Mouse (Mus musculus) spleen, postnatal 36 days (tissue): Measurements from ENCODE around the gene Gm39566.

Experiments used
- DNase-seq, 2 experiments: peaks; one replicate each; pipeline ENCODE4 v3.0.0; 2022; ENCODE audit warnings: low spot score in 2 of 2, mixed read lengths in 1 of 2

Gene Gm39566

DNA sequence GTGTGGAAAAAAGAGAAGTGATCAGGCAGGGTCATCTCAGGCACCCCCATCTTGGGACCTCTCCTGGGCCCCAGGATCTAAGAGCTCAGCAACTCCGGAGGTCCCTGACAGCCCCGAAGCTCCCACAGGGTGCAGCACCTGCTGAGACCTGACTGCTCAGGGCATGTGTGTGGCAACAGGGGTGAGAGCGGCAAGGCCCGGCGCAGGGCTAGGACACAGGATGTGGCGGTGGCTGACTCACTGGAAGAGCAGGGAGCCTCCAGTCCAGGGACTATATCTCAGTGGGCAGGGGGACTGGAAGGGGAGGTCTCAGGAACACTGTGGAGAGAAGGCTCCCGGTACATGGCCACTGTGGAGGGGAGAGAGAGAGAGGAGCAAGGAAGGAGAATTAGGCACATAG is 17.2 kb downstream of the Gm39566 start:
- no peak for DNase-seq

DNA sequence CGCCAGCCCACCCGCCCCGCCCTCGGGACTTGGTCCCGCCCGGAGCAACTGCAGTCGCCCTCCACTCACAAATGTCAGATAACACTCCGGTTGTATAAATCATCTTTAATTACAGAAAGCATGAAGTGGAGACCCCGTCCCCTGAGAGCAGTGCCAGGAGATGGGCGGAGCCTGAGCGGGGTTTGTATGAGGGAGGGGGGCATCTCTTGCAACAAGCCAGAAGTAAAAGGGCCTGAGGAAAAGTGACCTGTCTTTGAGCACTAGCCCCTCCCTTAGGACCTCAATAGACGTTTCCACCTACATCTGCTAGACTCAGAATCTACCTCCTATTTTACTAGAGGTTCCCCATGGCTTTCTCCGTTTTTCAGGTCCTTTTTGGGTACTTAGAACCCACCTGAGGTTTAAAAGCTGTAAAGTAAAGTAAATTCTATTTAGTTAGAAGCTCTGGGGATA is 19.1 kb downstream of the Gm39566 start:
- DNase-seq: no peak

DNA sequence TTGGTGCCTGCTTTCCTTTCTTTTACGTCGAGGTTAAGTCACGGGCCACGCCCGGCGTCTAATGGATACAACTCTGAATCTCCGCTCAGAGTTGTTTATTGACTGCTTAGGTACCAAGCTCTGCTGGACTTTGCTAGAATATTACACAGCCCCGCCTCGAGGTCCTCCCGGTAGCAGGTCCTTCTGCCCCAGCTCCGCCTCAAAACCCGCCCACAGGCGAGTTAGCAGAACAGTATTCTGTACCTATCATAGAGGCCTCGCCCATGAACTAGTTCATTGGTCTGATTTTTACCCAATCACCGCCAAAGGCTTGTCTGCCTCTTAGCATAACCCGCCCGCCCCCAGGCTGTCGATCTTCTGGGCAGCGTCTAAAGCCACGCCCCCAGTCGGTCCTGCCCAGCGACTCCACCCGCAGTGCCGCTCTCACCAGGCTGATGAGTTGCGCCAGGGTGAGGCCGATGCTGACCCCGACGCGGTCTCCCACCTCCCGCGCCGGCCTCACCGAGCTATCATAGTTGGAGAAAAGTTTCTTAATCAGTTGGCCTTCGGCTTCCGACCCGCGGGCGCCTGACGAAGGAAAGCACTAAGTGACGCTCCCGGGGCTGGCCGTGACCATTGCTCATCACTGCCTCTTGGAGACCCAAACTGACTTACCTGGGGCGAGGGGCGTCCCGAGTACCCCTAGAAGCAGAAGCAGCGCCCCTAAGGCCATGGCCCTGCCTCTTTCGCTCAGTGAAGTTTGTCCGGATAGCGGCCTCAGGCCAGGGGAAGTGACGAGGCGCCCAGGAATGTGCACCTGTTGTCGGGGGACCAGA is 19.7 kb downstream of the Gm39566 start, which contains the start of gene Chrnb1:
Chrnb1 (minus strand) TSS at position 776 of the 815 bp plus-strand sequence.
- peak; percentile 98 to 99 for DNase-seq

DNA sequence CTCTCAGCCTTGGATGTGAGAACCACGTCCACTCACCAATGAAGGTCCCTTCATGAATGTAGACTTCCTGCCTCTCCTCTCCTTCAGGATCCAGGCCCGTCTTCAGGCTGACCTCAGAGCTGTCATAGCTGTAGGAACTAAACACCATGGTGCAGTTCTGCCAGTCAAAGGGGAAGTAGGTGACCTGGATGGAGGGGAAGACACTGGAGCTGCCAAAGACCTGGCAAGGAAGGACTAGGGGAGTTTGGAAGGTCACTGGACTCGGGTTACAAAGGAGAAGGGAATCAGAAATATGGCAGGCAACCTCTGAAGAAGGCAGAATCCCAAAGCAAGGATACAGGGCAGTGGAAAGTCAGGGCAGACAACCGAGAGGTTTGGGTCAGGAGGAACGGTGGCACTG is 21.7 kb downstream of the Gm39566 start:
- no peak for DNase-seq

DNA sequence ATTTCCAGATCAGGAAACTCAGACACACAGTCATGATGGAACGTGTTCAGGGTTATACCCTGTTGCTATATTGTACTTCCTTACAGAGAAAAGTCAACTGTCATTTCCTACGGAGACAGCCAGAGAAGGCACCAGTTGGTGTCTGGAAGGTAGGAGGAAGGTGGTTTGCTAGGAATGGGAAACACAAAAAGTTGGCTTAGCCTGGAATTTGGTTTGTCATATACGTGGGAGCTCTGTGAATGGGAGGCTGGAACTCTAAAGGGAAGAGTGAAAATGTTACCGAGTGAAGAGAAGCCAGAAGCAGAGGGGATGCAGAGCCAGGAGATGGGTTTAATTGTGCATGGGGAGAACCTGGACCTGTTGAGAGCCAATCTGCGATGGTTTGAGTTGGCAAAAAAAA is 23.7 kb downstream of the Gm39566 start:
- DNase-seq: no peak

DNA sequence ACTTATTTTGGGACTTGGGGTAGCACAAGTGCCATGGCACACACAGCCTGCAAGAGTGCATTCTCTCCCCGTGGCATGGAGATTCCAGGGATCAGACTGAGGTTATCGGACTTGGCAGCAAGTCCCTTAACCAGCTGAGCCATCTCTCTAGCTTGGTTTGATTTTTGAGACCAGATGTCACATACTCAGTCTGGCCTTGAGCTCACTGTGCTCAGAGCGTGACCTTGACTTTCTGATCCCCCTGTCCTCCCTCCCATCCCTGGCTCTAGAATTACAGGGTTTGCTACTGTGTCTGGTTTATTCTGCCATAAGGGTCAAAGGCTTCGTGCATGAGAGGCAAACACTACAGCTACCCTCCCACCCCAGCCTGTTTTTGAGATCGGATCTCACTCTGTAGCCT is 25.7 kb downstream of the Gm39566 start:
- DNase-seq: no peak

DNA sequence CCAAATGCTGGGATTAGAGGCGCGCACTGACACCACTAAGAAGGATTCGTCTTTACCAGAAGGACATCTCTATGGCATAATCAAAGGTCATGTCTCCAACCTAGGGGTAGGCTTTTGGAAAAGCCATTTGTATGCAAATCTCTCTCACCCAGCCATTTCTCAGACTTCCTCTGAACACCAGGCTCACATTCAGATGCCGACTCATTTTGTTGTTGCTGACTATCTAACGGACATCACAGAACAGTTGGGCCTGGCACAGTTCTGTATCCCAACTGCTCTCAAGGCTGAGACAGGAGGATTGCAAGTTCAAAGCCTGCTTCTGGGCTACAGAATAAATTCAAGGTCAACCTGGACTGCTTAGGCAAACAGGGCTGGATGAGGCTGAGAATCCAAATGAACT is 27.8 kb downstream of the Gm39566 start:
- no peak for DNase-seq

DNA sequence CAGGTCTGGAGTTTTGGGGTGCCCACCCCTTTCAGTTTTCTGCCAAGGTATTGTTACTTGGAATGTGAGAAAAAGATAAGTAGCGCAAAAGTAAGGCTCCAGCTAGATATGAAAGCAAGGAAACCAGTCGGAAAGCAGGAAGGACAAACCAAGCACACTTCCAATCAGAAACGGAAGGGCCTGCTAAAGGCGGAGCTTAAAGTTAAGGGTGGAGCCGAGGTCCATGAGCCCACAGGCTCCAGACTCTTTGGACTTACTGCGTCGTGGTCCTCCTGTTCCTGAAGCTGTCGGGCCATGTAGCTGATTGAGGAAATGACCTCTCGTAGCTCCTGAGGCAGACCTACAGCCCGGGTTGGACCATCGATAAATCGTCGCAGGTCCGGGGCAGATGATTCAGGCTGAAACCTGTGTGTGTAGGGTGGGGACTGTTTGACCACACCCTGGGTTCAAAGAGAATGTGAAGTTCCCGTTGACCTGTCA is 30.3 kb downstream of the Gm39566 start:
- DNase-seq: peak in 1 of 2 experiments; percentile 38

DNA sequence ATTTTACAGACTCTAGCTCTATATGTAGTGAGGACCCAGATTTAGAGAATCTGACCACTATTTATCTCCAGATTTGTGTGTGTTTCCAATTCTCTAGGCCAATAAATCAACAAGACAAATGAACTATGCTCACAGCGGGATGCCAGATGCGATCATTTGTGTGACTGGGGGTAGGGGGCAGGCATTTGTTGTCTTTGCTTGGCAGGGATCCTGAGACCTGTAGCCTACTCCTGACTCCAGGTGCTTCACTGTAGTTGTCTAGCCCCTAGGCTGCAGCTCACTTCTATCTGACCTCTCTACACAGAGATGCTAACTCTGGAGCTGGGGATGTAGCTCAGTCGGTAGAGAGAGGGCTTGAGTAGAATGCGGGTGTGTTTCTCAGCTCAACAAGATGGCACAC is 33.3 kb downstream of the Gm39566 start:
- DNase-seq: no peak

DNA sequence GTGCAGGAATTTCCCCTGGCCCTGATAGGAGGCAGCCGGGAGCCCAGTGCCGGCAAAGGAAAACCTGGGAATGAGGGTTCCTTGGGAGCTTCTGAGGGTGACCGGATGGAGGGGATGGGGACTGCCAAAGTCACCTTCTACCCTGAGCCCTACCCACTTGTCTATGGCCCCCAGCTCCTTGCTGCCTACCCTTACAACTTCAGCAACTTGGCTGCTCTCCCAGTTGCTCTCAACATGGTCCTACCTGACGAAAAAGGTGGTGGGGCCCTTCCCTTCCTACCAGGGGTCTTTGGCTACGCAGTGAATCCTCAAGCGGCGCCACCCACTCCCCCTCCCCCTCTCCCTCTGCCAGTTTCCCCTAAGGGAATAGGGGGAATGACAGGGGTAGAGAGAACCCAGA is 36.1 kb downstream of the Gm39566 start:
- no peak for DNase-seq

DNA sequence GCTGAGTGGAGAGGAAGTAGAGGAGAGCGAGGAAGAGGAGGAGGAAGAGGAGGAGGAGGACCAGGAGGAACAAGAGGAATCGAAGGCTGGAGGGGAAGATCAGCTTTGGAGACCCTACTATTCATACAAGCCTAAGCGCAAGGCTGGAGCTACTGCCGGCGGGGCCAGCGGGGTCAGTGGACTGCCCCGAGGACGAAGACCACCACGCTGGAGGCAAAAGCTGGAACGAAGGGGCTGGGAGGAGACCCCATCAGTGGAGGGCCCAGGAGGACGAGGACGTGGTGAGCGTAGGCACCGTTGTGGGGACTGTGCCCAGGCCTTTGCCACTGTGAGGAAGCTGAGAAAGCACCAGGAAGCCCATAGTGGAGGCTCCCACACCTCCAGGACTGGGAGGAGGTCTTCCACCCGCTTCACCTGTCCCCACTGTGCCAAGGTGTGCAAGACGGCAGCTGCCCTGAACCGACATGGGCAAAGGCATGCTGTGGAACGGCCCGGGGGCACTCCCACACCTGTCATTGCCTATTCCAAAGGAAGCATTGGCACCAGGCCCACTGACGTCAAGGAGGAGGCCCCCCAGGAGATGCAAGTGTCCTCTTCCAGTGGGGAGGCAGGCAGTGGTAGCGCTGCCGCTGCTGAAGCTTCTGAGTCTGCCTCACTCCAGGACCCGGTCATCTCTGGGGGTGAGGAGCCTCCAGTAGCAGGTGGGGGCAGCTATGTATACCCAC is 36.7 kb downstream of the Gm39566 start:
- no peak for DNase-seq

DNA sequence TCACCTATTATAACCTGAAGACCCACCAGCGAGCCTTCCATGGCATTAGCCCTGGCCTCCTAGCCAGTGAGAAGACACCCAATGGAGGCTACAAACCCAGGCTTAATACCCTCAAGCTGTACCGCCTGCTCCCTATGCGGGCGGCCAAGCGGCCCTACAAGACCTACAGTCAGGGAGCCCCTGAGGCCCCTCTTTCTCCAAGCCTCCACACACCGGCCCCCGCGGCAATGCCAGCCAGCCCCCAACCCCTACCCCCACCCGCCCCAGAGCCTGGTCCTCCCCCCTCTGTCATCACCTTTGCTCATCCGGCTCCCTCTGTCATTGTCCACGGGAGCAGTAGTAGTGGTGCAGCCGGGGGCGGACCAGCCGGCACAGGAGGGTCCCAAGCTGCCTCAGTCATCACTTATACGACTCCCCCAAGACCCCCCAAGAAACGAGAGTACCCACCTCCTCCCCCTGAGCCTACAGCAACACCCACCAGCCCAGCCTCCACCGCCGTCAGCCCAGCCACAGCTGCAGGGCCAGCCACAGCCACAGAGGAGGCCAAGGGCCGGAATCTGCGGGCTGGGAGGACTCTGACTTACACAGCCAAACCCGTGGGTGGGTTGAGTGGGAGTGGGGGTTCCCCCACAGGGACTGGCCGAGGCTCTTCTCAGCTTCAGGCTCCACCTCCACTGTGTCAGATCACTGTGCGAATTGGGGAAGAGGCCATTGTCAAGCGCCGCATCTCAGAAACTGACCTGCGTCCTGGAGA is 37.4 kb downstream of the Gm39566 start:
- DNase-seq: no peak

DNA sequence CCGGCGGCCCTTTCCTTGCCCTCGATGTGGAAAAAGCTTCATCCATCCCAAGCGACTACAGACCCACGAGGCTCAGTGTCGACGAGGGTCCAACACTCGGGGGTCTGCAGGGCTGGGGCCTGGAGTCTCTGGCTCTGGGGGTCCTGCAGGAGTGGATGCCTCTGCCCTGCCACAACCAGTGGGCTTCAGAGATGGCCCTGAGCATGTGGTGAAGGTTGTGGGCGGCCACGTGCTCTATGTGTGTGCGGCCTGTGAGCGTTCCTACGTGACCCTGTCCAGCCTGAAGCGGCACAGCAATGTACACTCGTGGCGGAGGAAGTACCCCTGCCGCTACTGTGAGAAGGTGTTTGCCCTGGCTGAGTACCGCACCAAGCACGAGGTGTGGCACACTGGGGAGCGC is 38.6 kb downstream of the Gm39566 start:
- no peak for DNase-seq

DNA sequence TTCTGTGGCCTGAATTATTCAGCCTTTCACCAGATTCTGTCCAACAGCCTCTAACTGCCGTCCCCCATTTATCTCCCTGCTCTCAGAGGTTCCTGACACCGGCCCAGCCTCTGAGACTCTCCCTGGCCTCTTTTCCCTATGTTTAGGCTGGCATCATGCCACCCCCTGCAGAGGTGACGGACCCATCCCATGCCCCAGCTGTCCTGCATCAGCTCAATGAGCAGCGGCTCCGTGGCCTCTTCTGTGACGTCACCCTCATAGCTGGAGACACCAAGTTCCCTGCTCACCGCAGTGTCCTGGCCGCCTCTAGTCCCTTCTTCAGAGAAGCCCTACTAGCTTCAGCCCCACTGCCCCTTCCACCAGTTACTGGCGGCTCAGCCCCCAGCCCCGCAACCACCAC is 39.4 kb downstream of the Gm39566 start:
- no peak for DNase-seq

DNA sequence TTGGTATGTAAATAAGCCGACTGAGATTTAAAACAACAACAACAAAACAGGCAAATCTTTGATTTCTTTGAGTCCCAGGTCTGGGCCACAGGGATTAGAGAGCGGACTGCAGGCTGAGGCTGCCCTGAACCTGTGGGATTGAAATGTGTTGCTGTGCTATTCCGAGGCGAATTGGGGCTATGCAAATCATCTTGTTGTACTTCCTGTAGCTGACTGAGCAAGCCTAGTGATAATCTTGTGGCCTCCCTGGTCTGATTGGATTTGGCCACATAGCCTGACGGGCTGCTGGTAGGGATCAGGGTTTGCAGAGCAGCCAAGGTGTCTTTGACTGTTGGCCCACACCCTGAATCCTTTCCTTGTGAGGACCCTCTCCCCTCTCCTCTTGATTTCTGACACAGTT is 40.1 kb downstream of the Gm39566 start:
- peak; percentile 37 to 45 for DNase-seq

DNA sequence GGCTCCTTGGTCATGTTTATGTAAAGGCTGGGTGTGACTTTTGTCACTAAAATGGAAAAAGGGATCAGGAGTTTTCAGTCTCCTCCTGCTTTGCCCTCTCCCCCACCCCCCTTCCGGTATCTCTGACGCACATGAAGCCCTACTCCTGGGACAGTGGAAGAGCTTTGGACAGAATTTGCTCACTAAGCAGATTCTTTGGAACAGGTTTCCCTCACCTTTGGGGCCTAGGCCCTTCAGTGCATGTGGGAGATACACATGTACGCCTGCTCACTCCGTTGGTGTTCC is 47.5 kb downstream of the Gm39566 start:
- no peak for DNase-seq

DNA sequence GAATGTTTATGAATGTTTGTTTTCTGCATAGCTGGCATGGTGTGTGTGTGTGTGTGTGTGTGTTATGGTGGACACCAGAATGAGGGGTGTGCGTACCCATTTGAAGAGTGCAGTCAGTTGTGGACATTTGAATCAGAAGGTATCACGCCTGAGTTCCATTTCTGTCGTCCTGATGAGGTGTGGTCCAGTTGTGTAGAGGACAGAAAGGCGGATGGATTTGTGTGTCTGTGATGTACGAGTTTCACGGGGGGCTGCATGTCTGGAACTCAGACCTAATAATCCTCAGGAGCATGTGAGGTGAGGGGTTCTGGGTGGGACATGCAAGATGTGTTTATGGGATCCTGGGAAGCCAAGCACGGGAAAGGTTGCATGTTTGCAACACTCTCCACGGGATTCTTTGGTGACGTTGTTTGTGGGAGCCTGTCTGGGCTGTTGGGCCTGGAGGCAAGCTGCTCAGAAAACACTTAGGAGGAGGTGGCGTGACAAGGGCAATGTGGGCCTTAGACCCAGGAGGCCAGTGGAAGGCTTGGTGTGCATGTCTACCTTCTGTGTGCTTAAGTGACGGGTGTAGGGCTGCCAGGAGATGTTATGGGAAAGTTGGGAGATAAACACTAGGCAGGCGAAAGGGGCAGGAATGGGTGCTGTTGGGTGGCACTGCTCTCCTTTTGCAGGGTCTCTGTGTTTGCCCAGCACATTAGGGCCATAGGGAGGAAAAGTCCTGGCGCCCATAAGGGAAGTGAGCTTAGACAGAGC is 48.0 kb downstream of the Gm39566 start:
- no peak for DNase-seq

DNA sequence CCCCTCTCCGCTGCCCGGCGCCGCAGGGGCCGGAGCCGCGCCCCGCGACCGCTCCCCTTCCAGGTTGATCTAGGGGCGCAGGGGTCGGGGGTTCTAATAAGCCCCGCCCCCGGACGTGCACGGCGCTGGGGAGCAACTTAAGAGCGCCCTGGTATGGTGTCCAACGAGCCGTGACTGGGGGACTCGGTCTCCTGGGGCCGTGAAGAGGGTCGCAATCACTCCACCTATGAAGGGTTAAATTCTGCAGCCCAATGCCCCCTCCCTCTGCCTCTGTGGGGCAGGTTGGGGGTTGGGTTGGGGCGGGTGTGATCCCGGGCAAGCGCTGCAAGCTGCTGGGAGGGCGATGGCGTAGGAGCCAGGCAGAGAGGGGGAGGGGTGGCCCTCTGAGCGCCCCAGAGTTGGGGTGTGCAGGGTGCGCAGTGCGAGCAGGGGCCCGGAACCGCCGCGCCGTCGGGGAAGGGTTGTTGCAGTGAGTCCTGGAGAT is 48.9 kb downstream of the Gm39566 start:
- DNase-seq: peak; percentile 71 to 77

DNA sequence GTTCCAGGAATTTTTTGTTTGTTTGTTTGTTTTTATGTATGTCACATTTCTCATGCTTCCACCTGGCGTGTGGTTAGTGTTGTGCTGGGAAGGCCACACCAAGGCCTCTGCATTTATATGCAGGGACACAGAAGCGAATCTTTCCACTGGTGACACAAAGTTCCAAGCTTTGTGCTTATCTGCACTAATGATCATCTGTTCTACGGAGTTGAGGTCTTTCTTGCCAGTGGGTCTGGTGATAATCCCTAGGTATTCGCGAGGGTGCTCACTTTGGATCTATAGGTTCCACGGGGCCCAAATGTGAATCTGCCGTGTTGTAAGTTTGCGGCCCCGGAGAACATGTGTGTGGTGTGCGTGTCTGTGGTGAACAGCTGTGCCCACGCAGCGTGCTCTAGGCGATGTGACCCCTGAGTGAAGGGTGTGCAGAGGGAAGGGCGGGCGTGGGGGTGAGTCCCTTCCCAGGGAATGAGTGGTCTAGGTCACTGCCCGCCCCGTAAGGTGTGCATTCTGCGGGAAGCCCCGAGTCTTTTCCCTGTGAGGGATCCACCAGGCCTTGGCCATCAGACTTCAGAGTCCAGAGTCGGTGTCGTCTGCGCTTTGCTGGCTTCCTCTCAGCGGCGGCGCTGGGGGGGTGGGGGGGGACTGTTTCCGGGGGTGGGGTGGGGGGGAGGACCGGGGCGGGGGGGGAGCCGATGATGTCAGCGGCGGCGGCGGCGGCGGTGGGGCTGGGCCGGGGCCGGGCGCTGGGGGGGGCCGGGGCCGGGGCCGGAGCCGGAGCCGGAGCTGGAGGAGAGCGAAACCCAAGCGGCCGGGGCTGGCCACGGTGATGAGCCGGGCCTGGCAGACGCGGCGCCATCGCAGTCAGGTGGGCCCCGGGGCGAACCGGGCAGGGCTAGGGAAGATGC is 49.6 kb downstream of the Gm39566 start, which contains the start of gene Zbtb4:
Zbtb4 (plus strand) TSS at position 692 of the 905 bp plus-strand sequence.
- DNase-seq: peak; percentile 45 to 50

DNA sequence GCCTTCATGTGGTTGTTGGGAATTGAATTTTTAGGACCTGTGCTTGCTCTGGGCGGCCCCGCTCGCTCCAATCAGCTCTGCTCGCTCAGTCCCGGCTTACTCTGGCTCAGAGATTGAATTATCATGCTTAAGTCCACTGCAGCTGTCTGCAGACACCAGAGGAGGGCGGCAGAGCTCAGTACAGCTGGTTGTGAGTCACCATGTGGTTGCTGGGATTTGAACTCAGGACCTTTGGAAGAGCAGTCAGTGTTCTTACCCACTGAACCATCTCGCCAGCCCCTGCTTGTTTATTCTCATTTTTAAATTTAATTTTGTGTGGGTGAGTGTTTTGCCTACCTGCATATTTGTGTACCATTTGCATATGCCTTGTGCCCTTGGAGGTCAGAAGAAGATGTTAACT is 51.5 kb downstream of the Gm39566 start:
- DNase-seq: no peak
